Mouse (Mus musculus): ENCODE data around the gene Ces1b. TPM values are rescaled to one million over a fixed set of nuclear protein-coding genes. Genes with fewer than 3 reads are reported as not detected.

Gene Ces1b
- polyA plus RNA-seq, 2 experiments, result not detected

GRCm38 (mm10) chr8:93040256-93040655, 39.6 kb downstream of the Ces1b start:
- H3K27me3 ChIP-seq (ENCODE audit: control insufficient read depth, insufficient read depth, low read length), result no peaks in the 10 kb centered on the region
- 57% methylated on average over 2 of the region's 2 CpGs for WGBS (ENCODE audit: insufficient replicate concordance)
- H3K36me3 ChIP-seq (replicated peaks; ENCODE audit: control insufficient read depth, insufficient read depth, low read depth), result no peaks in the 10 kb centered on the region
- no peaks in the 10 kb centered on the region for H3K4me1 ChIP-seq (replicated peaks; ENCODE audit: control insufficient read depth in 2 of 2, insufficient read depth in 2 of 2, low read length in 1 of 2)
- H3K4me2 ChIP-seq (ENCODE audit: low read depth), result no peak overlapping the region
- no peak overlapping the region for H3K9ac ChIP-seq (replicated peaks)
- TF ChIP-seq EP300 (IDR thresholded peaks at IDR 0.05; ENCODE audit: low read depth) (no peak), CTCF (IDR thresholded peaks at IDR 0.05; ENCODE audit: low read depth) (no peak)
- no peak overlapping the region for H3K4me3 ChIP-seq (ENCODE audit: insufficient read depth in 1 of 2, low read depth in 2 of 2, low read length in 2 of 2)
- H3K9me3 ChIP-seq (ENCODE audit: control insufficient read depth, low read length), result no peaks in the 10 kb centered on the region
- DNase-seq (ENCODE audit: low read depth in 3 of 3, low spot score in 3 of 3) (no peak), ATAC-seq (ENCODE audit: insufficient read depth) (no peak)
- no peak overlapping the region for H3K27ac ChIP-seq

GRCm38 (mm10) chr8:93038831-93039230, 41.0 kb downstream of the Ces1b start:
- Histone ChIP-seq H3K4me2 (ENCODE audit: low read depth) (no peak overlapping the region), H3K27ac (no peak overlapping the region), H3K36me3 (replicated peaks; ENCODE audit: control insufficient read depth, insufficient read depth, low read depth) (no peaks in the 10 kb centered on the region), H3K27me3 (ENCODE audit: control insufficient read depth, insufficient read depth, low read length) (no peaks in the 10 kb centered on the region), H3K9ac (replicated peaks) (no peak overlapping the region), H3K4me1 (replicated peaks; ENCODE audit: control insufficient read depth in 2 of 2, insufficient read depth in 2 of 2, low read length in 1 of 2) (no peaks in the 10 kb centered on the region), H3K4me3 (ENCODE audit: insufficient read depth in 1 of 2, low read depth in 2 of 2, low read length in 2 of 2) (no peak overlapping the region), H3K9me3 (ENCODE audit: control insufficient read depth, low read length) (no peaks in the 10 kb centered on the region)
- DNase-seq (ENCODE audit: low read depth in 3 of 3, low spot score in 3 of 3), result no peak
- 13% methylated on average over 2 of the region's 2 CpGs for WGBS (ENCODE audit: insufficient replicate concordance)
- TF ChIP-seq CTCF (IDR thresholded peaks at IDR 0.05; ENCODE audit: low read depth) (no peak), EP300 (IDR thresholded peaks at IDR 0.05; ENCODE audit: low read depth) (no peak)
- ATAC-seq (ENCODE audit: insufficient read depth), result no peak

- H3K27me3 ChIP-seq (ENCODE audit: control insufficient read depth, insufficient read depth, low read length), result no peaks in the 10 kb centered on the region
- DNase-seq (ENCODE audit: low read depth in 3 of 3, low spot score in 3 of 3), result no peak
- H3K36me3 ChIP-seq (replicated peaks; ENCODE audit: control insufficient read depth, insufficient read depth, low read depth), result no peaks in the 10 kb centered on the region
- no peak overlapping the region for H3K27ac ChIP-seq
- no peak for ATAC-seq (ENCODE audit: insufficient read depth)
- no peaks in the 10 kb centered on the region for H3K4me1 ChIP-seq (replicated peaks; ENCODE audit: control insufficient read depth in 2 of 2, insufficient read depth in 2 of 2, low read length in 1 of 2)
- no peak overlapping the region for H3K4me2 ChIP-seq (ENCODE audit: low read depth)
- no peaks in the 10 kb centered on the region for H3K9me3 ChIP-seq (ENCODE audit: control insufficient read depth, low read length)
- 30% methylated on average over 2 of the region's 2 CpGs for WGBS (ENCODE audit: insufficient replicate concordance)
- no peak overlapping the region for H3K9ac ChIP-seq (replicated peaks)
- no peak overlapping the region for H3K4me3 ChIP-seq (ENCODE audit: insufficient read depth in 1 of 2, low read depth in 2 of 2, low read length in 2 of 2)
- no peak for TF ChIP-seq EP300 (IDR thresholded peaks at IDR 0.05; ENCODE audit: low read depth)
- no peak for TF ChIP-seq CTCF (IDR thresholded peaks at IDR 0.05; ENCODE audit: low read depth)
Observed at GRCm38 (mm10) chr8:93030664-93031063, 49.2 kb downstream of the Ces1b start.

GRCm38 (mm10) chr8:93021738-93022137, 58.1 kb downstream of the Ces1b start:
- 52% methylated on average over 5 of the region's 5 CpGs for WGBS (ENCODE audit: insufficient replicate concordance)
- H3K9me3 ChIP-seq (ENCODE audit: control insufficient read depth, low read length), result no peaks in the 10 kb centered on the region

GRCm38 (mm10) chr8:93014300-93014699, 65.5 kb downstream of the Ces1b start:
- no peak for DNase-seq (ENCODE audit: low read depth in 3 of 3, low spot score in 3 of 3)
- 9% methylated on average over 4 of the region's 4 CpGs for WGBS (ENCODE audit: insufficient replicate concordance)

More at GRCm38 (mm10) chr8:93021738-93022137, 58.1 kb downstream of the Ces1b start:
- Histone ChIP-seq H3K4me3 (ENCODE audit: insufficient read depth in 1 of 2, low read depth in 2 of 2, low read length in 2 of 2) (no peak overlapping the region), H3K27ac (no peak overlapping the region), H3K36me3 (replicated peaks; ENCODE audit: control insufficient read depth, insufficient read depth, low read depth) (no peaks in the 10 kb centered on the region), H3K4me1 (replicated peaks; ENCODE audit: control insufficient read depth in 2 of 2, insufficient read depth in 2 of 2, low read length in 1 of 2) (no peaks in the 10 kb centered on the region), H3K4me2 (ENCODE audit: low read depth) (no peak overlapping the region), H3K9ac (replicated peaks) (no peak overlapping the region), H3K27me3 (ENCODE audit: control insufficient read depth, insufficient read depth, low read length) (no peaks in the 10 kb centered on the region)
- no peak for TF ChIP-seq EP300 (IDR thresholded peaks at IDR 0.05; ENCODE audit: low read depth)
- TF ChIP-seq CTCF (IDR thresholded peaks at IDR 0.05; ENCODE audit: low read depth), result no peak
- DNase-seq (ENCODE audit: low read depth in 3 of 3, low spot score in 3 of 3) (no peak), ATAC-seq (ENCODE audit: insufficient read depth) (no peak)

More at GRCm38 (mm10) chr8:93014300-93014699, 65.5 kb downstream of the Ces1b start:
- no peak overlapping the region for H3K27ac ChIP-seq
- no peak for ATAC-seq (ENCODE audit: insufficient read depth)
- H3K4me2 ChIP-seq (ENCODE audit: low read depth), result no peak overlapping the region
- H3K4me1 ChIP-seq (replicated peaks; ENCODE audit: control insufficient read depth in 2 of 2, insufficient read depth in 2 of 2, low read length in 1 of 2), result no peaks in the 10 kb centered on the region
- H3K9ac ChIP-seq (replicated peaks), result no peak overlapping the region
- no peak overlapping the region for H3K4me3 ChIP-seq (ENCODE audit: insufficient read depth in 1 of 2, low read depth in 2 of 2, low read length in 2 of 2)
- no peaks in the 10 kb centered on the region for H3K36me3 ChIP-seq (replicated peaks; ENCODE audit: control insufficient read depth, insufficient read depth, low read depth)
- no peak for TF ChIP-seq CTCF (IDR thresholded peaks at IDR 0.05; ENCODE audit: low read depth)
- H3K27me3 ChIP-seq (ENCODE audit: control insufficient read depth, insufficient read depth, low read length), result no peaks in the 10 kb centered on the region
- H3K9me3 ChIP-seq (ENCODE audit: control insufficient read depth, low read length), result no peaks in the 10 kb centered on the region
